Mouse (Mus musculus) limb, embryonic 11.5 days (tissue): ENCODE data around the gene Pdhx. TPM values are rescaled to one million over a fixed set of nuclear protein-coding genes. Genes with fewer than 3 reads are reported as not detected.

ENCODE experiments used
- ATAC-seq: fragments of 200-750 bp; cut with Nextera tagmentation; 2 replicates; pipeline ENCODE4 v1.8.0; 2017; ENCODE audit warnings: low read depth; ENCODE audit not compliant: insufficient number of reproducible peaks, low FRiP score, low TSS enrichment
- DNase-seq: peaks from one replicate; pipeline ENCODE4 v3.0.0-alpha.2; 2015; ENCODE audit warnings: low spot score
- H3K27ac ChIP-seq: fragments of 300-500 bp; sonication (generic); replicated peaks from 2 replicates; pipeline ENCODE4 v1.5.1; 2014; ENCODE audit warnings: low read depth, mild to moderate bottlenecking, low read length
- H3K27me3 ChIP-seq: fragments of 300-500 bp; sonication (generic); 2 replicates; pipeline ENCODE4 v1.6.1; 2014; ENCODE audit warnings: mild to moderate bottlenecking, low read length, mixed read lengths; ENCODE audit not compliant: control insufficient read depth, insufficient read depth
- H3K36me3 ChIP-seq: fragments of 300-500 bp; sonication (generic); 2 replicates; pipeline ENCODE4 v1.6.1; 2014; ENCODE audit warnings: mild to moderate bottlenecking, low read length, moderate library complexity, mixed read lengths; ENCODE audit not compliant: control insufficient read depth, insufficient read depth
- H3K4me1 ChIP-seq: fragments of 300-500 bp; sonication (generic); 2 replicates; pipeline ENCODE4 v1.6.1; 2014; ENCODE audit warnings: low read length, mixed read lengths; ENCODE audit not compliant: control insufficient read depth, insufficient read depth
- H3K4me2 ChIP-seq: fragments of 300-500 bp; sonication (generic); 2 replicates; pipeline ENCODE4 v1.6.1; 2014; ENCODE audit warnings: low read depth, mild to moderate bottlenecking, moderate library complexity; ENCODE audit not compliant: severe bottlenecking
- H3K4me3 ChIP-seq: fragments of 300-500 bp; sonication (generic); 2 replicates; pipeline ENCODE4 v1.5.1; 2014; ENCODE audit warnings: low read depth, low read length
- H3K9ac ChIP-seq: fragments of 300-500 bp; sonication (generic); 2 replicates; pipeline ENCODE4 v1.6.1; 2014; ENCODE audit warnings: mild to moderate bottlenecking, low read length
- H3K9me3 ChIP-seq: fragments of 300-500 bp; sonication (generic); 2 replicates; pipeline ENCODE4 v1.6.1; 2016; ENCODE audit warnings: low read length; ENCODE audit not compliant: control insufficient read depth
- WGBS: fragments of 180-500 bp; shearing (Covaris S2); extraction: QIAGEN DNeasy Blood & Tissue Kit; methylation state at CpG from one replicate; pipeline ENCODE4 v1.1.7; 2014; 5-methylcytosine and 5-hydroxymethylcytosine counted together
- polyA plus RNA-seq: library from polyadenylated mRNA; unstranded; fragments of >200 nt; fragmentation: Nextera tagmentation; extraction: Ambion mirVana; gene quantifications from 2 replicates; pipeline ENCODE4 v1.2.1, GENCODE M21; 2014

Pdhx gene
- polyA plus RNA-seq, 1 experiment from 2014 or later: 43.3 TPM

DNA sequence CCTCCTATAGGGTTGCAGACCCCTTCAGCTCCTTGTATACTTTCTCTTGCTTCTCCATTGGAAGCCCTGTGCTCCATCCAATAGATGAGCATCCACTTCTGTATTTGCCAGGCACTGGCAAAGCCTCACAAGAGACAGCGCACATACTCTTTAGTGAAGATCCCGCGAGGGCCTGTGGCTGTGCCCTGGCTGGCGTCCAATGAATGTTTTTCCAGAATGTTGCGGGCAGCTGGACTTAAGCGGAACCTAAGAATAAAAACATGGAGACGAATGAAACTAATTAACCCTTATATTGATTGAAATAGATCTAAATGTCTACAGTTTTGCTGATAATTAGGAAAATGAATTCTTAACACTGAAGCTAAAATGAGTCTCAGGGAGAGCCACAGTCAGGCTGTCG is 32.4 kb downstream of the Pdhx start:
- no peak for ATAC-seq
- Histone ChIP-seq H3K9me3 (no peaks in the 10 kb centered on the region), H3K27me3 (no peaks in the 10 kb centered on the region), H3K36me3 (no peaks in the 10 kb centered on the region), H3K27ac (no peak overlapping the region), H3K9ac (no peak overlapping the region), H3K4me2 (no peak overlapping the region), H3K4me1 (no peaks in the 10 kb centered on the region), H3K4me3 (no peak overlapping the region)
- DNase-seq: no peak
- 96% methylated on average over 8 of the region's 8 CpGs for WGBS

- DNase-seq: no peak
- 95% methylated on average over 4 of the region's 4 CpGs for WGBS
- no peak overlapping the region for H3K4me3 ChIP-seq
- ATAC-seq: no peak
- H3K9ac ChIP-seq: no peak overlapping the region
- no peaks in the 10 kb centered on the region for H3K4me1 ChIP-seq
- no peak overlapping the region for H3K4me2 ChIP-seq
- H3K27me3 ChIP-seq: no peaks in the 10 kb centered on the region
- H3K36me3 ChIP-seq: no peaks in the 10 kb centered on the region
- H3K27ac ChIP-seq: no peak overlapping the region
- H3K9me3 ChIP-seq: no peaks in the 10 kb centered on the region
Measured at GRCm38 (mm10) chr2:103037831-103038230, 35.5 kb downstream of the Pdhx start.

DNA sequence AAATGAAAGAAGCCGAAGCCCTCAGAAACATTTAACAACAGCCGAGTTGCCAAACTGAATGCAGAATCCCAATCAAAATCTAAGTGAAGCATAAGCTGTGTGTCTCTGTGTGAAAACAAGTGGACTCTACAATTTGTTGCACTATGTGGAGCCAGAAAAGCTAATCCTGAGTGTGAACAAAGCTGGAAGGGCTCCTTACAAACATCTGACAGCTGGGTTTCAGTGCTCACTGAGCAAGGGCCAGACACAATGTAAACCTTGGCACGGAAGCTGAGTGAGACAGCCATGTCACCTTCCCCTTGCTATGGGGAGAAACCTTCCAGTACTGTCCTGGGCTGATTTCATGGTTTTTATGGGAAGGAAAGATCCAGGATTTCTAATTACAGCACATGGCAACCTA is 50.6 kb downstream of the Pdhx start:
- WGBS: 94% methylated on average over 3 of the region's 3 CpGs
- no peaks in the 10 kb centered on the region for H3K4me1 ChIP-seq
- no peak overlapping the region for H3K27ac ChIP-seq
- H3K4me2 ChIP-seq: no peak overlapping the region
- H3K27me3 ChIP-seq: no peaks in the 10 kb centered on the region
- H3K9me3 ChIP-seq: no peaks in the 10 kb centered on the region
- ATAC-seq: no peak
- no peak overlapping the region for H3K4me3 ChIP-seq
- H3K9ac ChIP-seq: no peak overlapping the region
- DNase-seq: no peak
- H3K36me3 ChIP-seq: no peaks in the 10 kb centered on the region

GRCm38 (mm10) chr2:103020191-103020987 is 52.9 kb downstream of the Pdhx start:
- WGBS: 87% methylated on average over 4 of the region's 4 CpGs
- H3K9me3 ChIP-seq: no peaks in the 10 kb centered on the region
- ATAC-seq: no peak
- no peak for DNase-seq
- H3K27me3 ChIP-seq: no peaks in the 10 kb centered on the region
- no peak overlapping the region for H3K4me2 ChIP-seq
- H3K27ac ChIP-seq: no peak overlapping the region
- no peaks in the 10 kb centered on the region for H3K36me3 ChIP-seq
- H3K4me3 ChIP-seq: no peak overlapping the region
- no peaks in the 10 kb centered on the region for H3K4me1 ChIP-seq
- H3K9ac ChIP-seq: no peak overlapping the region

DNA sequence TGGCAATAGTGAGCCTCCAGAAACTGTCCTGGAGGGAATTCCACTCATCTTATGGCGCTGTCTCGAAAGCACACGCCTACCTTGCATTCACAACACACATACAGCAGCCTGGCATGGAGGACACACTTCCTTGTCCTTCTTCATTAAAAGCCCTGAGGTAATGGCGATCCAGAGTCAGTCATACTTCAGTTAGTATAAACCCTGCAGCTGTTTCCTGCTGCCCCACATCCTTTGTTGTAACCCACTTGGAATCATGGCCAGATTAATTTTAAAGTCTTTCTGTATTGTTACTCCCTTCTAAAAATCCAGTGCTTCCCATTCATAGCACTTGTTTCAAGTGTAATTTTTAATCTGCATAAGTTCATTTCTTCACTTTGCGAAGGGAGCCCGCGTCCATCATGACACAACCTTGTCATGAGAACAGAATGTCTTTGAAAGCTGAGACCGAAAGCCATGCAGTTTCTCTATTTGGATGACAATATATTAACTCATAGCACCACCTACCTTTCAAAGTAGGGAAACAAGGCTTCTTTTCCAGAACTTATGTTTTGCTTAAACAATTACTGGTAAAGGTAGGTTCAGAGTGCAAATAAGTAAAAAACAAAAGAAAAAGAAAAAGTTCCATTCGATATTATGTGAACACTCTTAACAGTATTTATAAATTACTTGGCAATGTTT is 54.4 kb downstream of the Pdhx start:
- Histone ChIP-seq H3K4me2 (no peak overlapping the region), H3K9me3 (no peaks in the 10 kb centered on the region), H3K27me3 (no peaks in the 10 kb centered on the region), H3K9ac (no peak overlapping the region), H3K4me1 (no peaks in the 10 kb centered on the region), H3K4me3 (no peak overlapping the region), H3K27ac (no peak overlapping the region), H3K36me3 (no peaks in the 10 kb centered on the region)
- 86% methylated on average over 9 of the region's 9 CpGs for WGBS
- no peak for ATAC-seq
- DNase-seq: no peak

GRCm38 (mm10) chr2:103017391-103017824 is 55.9 kb downstream of the Pdhx start:
- 82% methylated on average over 2 of the region's 2 CpGs for WGBS
- no peak overlapping the region for H3K4me2 ChIP-seq
- H3K27ac ChIP-seq: no peak overlapping the region
- H3K9me3 ChIP-seq: no peaks in the 10 kb centered on the region
- no peak for ATAC-seq
- H3K9ac ChIP-seq: no peak overlapping the region
- no peak overlapping the region for H3K4me3 ChIP-seq
- H3K4me1 ChIP-seq: no peaks in the 10 kb centered on the region
- no peak for DNase-seq
- no peaks in the 10 kb centered on the region for H3K27me3 ChIP-seq
- no peaks in the 10 kb centered on the region for H3K36me3 ChIP-seq

DNA sequence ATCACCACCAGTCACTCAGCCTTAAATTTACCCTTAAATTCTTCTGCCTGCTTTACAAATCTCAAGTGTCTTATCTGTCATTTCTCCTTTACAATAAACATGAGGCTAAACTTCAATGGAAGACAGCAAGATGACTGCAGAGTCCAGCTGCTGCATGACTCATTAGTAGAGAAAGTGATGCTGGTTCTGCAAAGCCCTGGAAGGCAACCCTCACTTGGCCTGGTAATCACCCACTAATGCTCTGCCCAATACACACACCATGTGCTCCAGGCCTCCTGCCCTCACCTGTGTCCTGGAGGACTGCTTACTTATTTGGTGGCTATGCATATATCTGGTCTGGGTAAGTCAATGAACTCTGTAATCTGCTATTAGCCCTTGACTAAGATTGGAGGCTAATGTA is 57.2 kb downstream of the Pdhx start:
- Histone ChIP-seq H3K36me3 (no peaks in the 10 kb centered on the region), H3K4me1 (no peaks in the 10 kb centered on the region), H3K4me2 (no peak overlapping the region), H3K9me3 (no peaks in the 10 kb centered on the region), H3K27ac (no peak overlapping the region), H3K9ac (no peak overlapping the region), H3K4me3 (no peak overlapping the region), H3K27me3 (no peaks in the 10 kb centered on the region)
- no peak for ATAC-seq
- DNase-seq: no peak

GRCm38 (mm10) chr2:103012782-103013575 is 60.3 kb downstream of the Pdhx start:
- no peaks in the 10 kb centered on the region for H3K36me3 ChIP-seq
- ATAC-seq (no peak), DNase-seq (no peak)

More at GRCm38 (mm10) chr2:103012782-103013575, 60.3 kb downstream of the Pdhx start:
- Histone ChIP-seq H3K4me2 (no peak overlapping the region), H3K27ac (no peak overlapping the region), H3K9ac (no peak overlapping the region), H3K4me3 (no peak overlapping the region), H3K4me1 (no peaks in the 10 kb centered on the region), H3K9me3 (no peaks in the 10 kb centered on the region), H3K27me3 (no peaks in the 10 kb centered on the region)
- 91% methylated on average over 4 of the region's 4 CpGs for WGBS
